Mouse (Mus musculus) liver, postnatal 0 days (tissue): Measurements from ENCODE around the gene Ncoa7.

Experiments
- CTCF ChIP-seq: sonication (generic); IDR thresholded peaks from 2 replicates; pipeline ENCODE4 v1.5.1; 2016; ENCODE audit warnings: antibody characterized with exemption, low read depth
- EP300 ChIP-seq: IDR thresholded peaks from 2 replicates; pipeline ENCODE4 v1.6.1; 2016; ENCODE audit warnings: antibody characterized with exemption, low read depth, mild to moderate bottlenecking

- TF ChIP-seq CTCF (no peak), EP300 (no peak)
These were observed 37.7 kb upstream of the Ncoa7 start for GRCm38 (mm10) chr10:30840824-30841223.
